Mouse (Mus musculus) C2C12 (cell line): ENCODE results near the gene Pten. TPM values are rescaled to one million over a fixed set of nuclear protein-coding genes. Genes with fewer than 3 reads are reported as not detected.

ENCODE experiments used
- H3K27me3 ChIP-seq: one replicate; pipeline ENCODE4 v1.6.1; 2011; ENCODE audit not compliant: control insufficient read depth, insufficient read depth, insufficient read length
- H3K36me3 ChIP-seq: one replicate; pipeline ENCODE4 v1.6.1; 2011; ENCODE audit not compliant: control insufficient read depth, insufficient read depth
- H3K4me3 ChIP-seq: one replicate; pipeline ENCODE4 v1.5.1; 2011; ENCODE audit warnings: mild to moderate bottlenecking, control low read depth; ENCODE audit not compliant: poor library complexity, insufficient read depth, severe bottlenecking
- H3K79me2 ChIP-seq: one replicate; pipeline ENCODE4 v1.6.1; 2011; ENCODE audit not compliant: control insufficient read depth, insufficient read depth
- H3K79me3 ChIP-seq: one replicate; pipeline ENCODE4 v1.6.1; 2011; ENCODE audit warnings: low read depth, control low read depth
- H3ac ChIP-seq: one replicate; pipeline ENCODE3; 2011; ENCODE audit warnings: low read depth; ENCODE audit not compliant: control insufficient read depth, insufficient read length
- CEBPB ChIP-seq: IDR thresholded peaks from one replicate; pipeline ENCODE4 v1.6.1; 2011; ENCODE audit warnings: low read depth, mild to moderate bottlenecking, control low read depth, moderate library complexity
- CTCF ChIP-seq: IDR thresholded peaks from one replicate; pipeline ENCODE4 v1.5.1; 2011; ENCODE audit not compliant: control insufficient read depth, insufficient read depth, insufficient read length
- FOSL1 ChIP-seq: IDR thresholded peaks from one replicate; pipeline ENCODE4 v1.8.0; 2011; ENCODE audit warnings: mild to moderate bottlenecking, low read length; ENCODE audit not compliant: poor library complexity, insufficient read depth, severe bottlenecking
- MAX ChIP-seq: IDR thresholded peaks from one replicate; pipeline ENCODE4 v1.6.1; 2011; ENCODE audit warnings: mild to moderate bottlenecking, control low read depth
- MYOD1 ChIP-seq: IDR thresholded peaks from one replicate; pipeline ENCODE4 v1.6.1; 2011; ENCODE audit warnings: low read depth; ENCODE audit not compliant: control insufficient read depth, insufficient read length
- MYOG ChIP-seq: IDR thresholded peaks from one replicate; pipeline ENCODE4 v1.6.1; 2011; ENCODE audit not compliant: control insufficient read depth, insufficient read length; ENCODE audit errors: extremely low read depth
- USF1 ChIP-seq: IDR thresholded peaks from one replicate; pipeline ENCODE4 v1.6.1; 2011; ENCODE audit warnings: low read depth, mild to moderate bottlenecking, control low read depth, moderate library complexity
- long read RNA-seq, 2 experiments: library from polyadenylated mRNA; unstranded; transcript quantifications; one replicate each; pipeline ENCODE4 v2.0.0; 2019 to 2020
- polyA plus RNA-seq: library from polyadenylated mRNA; unstranded; fragments of >200 nt; fragmentation: generic; extraction: Trizol; gene quantifications from one replicate; pipeline ENCODE4 v1.2.1, GENCODE M21; 2012; ENCODE audit warnings: missing spikeins

Pten gene
- 9.6 TPM for polyA plus RNA-seq
- long read RNA-seq, experiment 1, full-length matches to known transcripts, result 1 of 11 reads
- long read RNA-seq, experiment 1, partial matches to known transcripts, result 1 of 11 reads
- long read RNA-seq, experiment 1, other reads (novel, unspliced or antisense), result 9 of 11 reads
- long read RNA-seq, experiment 2, full-length matches to known transcripts, result 1 of 4 reads
- long read RNA-seq, experiment 2, partial matches to known transcripts, result 0 of 4 reads
- long read RNA-seq, experiment 2, other reads (novel, unspliced or antisense), result 3 of 4 reads

GRCm38 (mm10) chr19:32756900-32757725 is at the start of gene Pten:
Gene Pten (plus strand): TSS chr19:32757497.
- peaks cover 39% of the 10 kb centered on the region for H3K79me3 ChIP-seq
- peaks cover 47% of the 10 kb centered on the region for H3K79me2 ChIP-seq
- peak within 1 kb of the TSS; percentile 66 for H3ac ChIP-seq
- TF ChIP-seq CTCF, result no peak
- TF ChIP-seq MYOD1, result no peak
- no peak for TF ChIP-seq MAX
- H3K36me3 ChIP-seq, result peaks cover 5% of the 10 kb centered on the region
- no peaks in the 10 kb centered on the region for H3K27me3 ChIP-seq
- H3K4me3 ChIP-seq, result peak within 1 kb of the TSS; percentile 74

- Histone ChIP-seq H3K79me3 (peaks cover 54% of the 10 kb centered on the region), H3K27me3 (no peaks in the 10 kb centered on the region), H3K4me3 (no peak overlapping the region), H3ac (no peak overlapping the region), H3K79me2 (peaks cover 76% of the 10 kb centered on the region), H3K36me3 (peaks cover 37% of the 10 kb centered on the region)
- no peak for TF ChIP-seq MAX
- no peak for TF ChIP-seq CEBPB
- TF ChIP-seq FOSL1, result no peak
- no peak for TF ChIP-seq MYOD1
- no peak for TF ChIP-seq USF1
- TF ChIP-seq CTCF, result no peak
- no peak for TF ChIP-seq MYOG
These were observed 48.3 kb upstream of the Pten start for GRCm38 (mm10) chr19:32708996-32709395.

- Histone ChIP-seq H3K36me3 (peaks cover 29% of the 10 kb centered on the region), H3K79me2 (peaks cover 66% of the 10 kb centered on the region), H3K4me3 (no peak overlapping the region), H3K79me3 (peaks cover 48% of the 10 kb centered on the region), H3ac (no peak overlapping the region), H3K27me3 (no peaks in the 10 kb centered on the region)
- TF ChIP-seq MYOG (no peak), MYOD1 (no peak), CTCF (no peak), FOSL1 (no peak), USF1 (no peak), CEBPB (no peak), MAX (no peak)
These were observed 47.0 kb upstream of the Pten start for GRCm38 (mm10) chr19:32710288-32710687.

GRCm38 (mm10) chr19:32711761-32712541 is 45.3 kb upstream of the Pten start:
- TF ChIP-seq MAX (peak; percentile 78), CTCF (no peak)
- Histone ChIP-seq H3K79me3 (peaks cover 42% of the 10 kb centered on the region), H3K4me3 (peak overlapping the region; percentile 69), H3K79me2 (peaks cover 49% of the 10 kb centered on the region), H3K27me3 (no peaks in the 10 kb centered on the region), H3ac (peak overlapping the region; percentile 93), H3K36me3 (peaks cover 13% of the 10 kb centered on the region)

GRCm38 (mm10) chr19:32712588-32713042 is 44.7 kb upstream of the Pten start:
- Histone ChIP-seq H3K79me3 (peaks cover 38% of the 10 kb centered on the region), H3K79me2 (peaks cover 45% of the 10 kb centered on the region), H3K27me3 (no peaks in the 10 kb centered on the region), H3K36me3 (peaks cover 13% of the 10 kb centered on the region), H3K4me3 (peak overlapping the region; percentile 69), H3ac (peak overlapping the region; percentile 41)
- TF ChIP-seq MYOG (no peak), CEBPB (no peak), MYOD1 (no peak), CTCF (no peak), FOSL1 (no peak), USF1 (no peak), MAX (no peak)

- Histone ChIP-seq H3K36me3 (peaks cover 13% of the 10 kb centered on the region), H3K27me3 (no peaks in the 10 kb centered on the region), H3ac (no peak overlapping the region), H3K79me2 (peaks cover 36% of the 10 kb centered on the region), H3K4me3 (no peak overlapping the region), H3K79me3 (peaks cover 33% of the 10 kb centered on the region)
- TF ChIP-seq FOSL1 (no peak), CTCF (no peak), MYOD1 (no peak), MYOG (no peak), USF1 (no peak), CEBPB (no peak), MAX (no peak)
These were observed 43.8 kb upstream of the Pten start for GRCm38 (mm10) chr19:32713471-32713870.
